Mouse (Mus musculus): Measurements from ENCODE around the gene Tpk1. TPM values are rescaled to one million over a fixed set of nuclear protein-coding genes. Genes with fewer than 3 reads are reported as not detected.
"Not testable (repeated sequence)": the region's sequence is repeated elsewhere in the genome, so short reads cannot be mapped to it uniquely, and the experiment has no call there.

Gene Tpk1
- polyA plus RNA-seq, 2 experiments from 2014 or later, result 9.4 to 12.1 TPM

- ATAC-seq, result no peak
Measured at GRCm38 (mm10) chr6:43518378-43518777, 147.7 kb downstream of the Tpk1 start.

GRCm38 (mm10) chr6:43517316-43517655, 148.8 kb downstream of the Tpk1 start:
- no peak for ATAC-seq

GRCm38 (mm10) chr6:43516593-43517315, 149.3 kb downstream of the Tpk1 start:
- no peak for ATAC-seq

- not testable (repeated sequence) for ATAC-seq
Measured at GRCm38 (mm10) chr6:43506686-43507385, 159.2 kb downstream of the Tpk1 start.

- ATAC-seq, result no peak
Measured at GRCm38 (mm10) chr6:43504609-43505230, 161.4 kb downstream of the Tpk1 start.

- no peak for ATAC-seq
Measured at GRCm38 (mm10) chr6:43492367-43492766, 173.7 kb downstream of the Tpk1 start.

GRCm38 (mm10) chr6:43486691-43487090, 179.4 kb downstream of the Tpk1 start:
- no peak for ATAC-seq

GRCm38 (mm10) chr6:43480687-43481086, 185.4 kb downstream of the Tpk1 start:
- ATAC-seq, result no peak

GRCm38 (mm10) chr6:43478810-43479209, 187.3 kb downstream of the Tpk1 start:
- no peak for ATAC-seq

GRCm38 (mm10) chr6:43476406-43476805, 189.7 kb downstream of the Tpk1 start:
- no peak for ATAC-seq

- no peak for ATAC-seq
Measured at GRCm38 (mm10) chr6:43475921-43476320, 190.2 kb downstream of the Tpk1 start.

GRCm38 (mm10) chr6:43471556-43471955, 194.5 kb downstream of the Tpk1 start:
- no peak for ATAC-seq

GRCm38 (mm10) chr6:43468821-43469594, 197.1 kb downstream of the Tpk1 start:
- no peak for ATAC-seq

GRCm38 (mm10) chr6:43462849-43463369, 203.2 kb downstream of the Tpk1 start:
- no peak for ATAC-seq

- ATAC-seq, result no peak
Measured at GRCm38 (mm10) chr6:43462189-43462848, 203.8 kb downstream of the Tpk1 start.

GRCm38 (mm10) chr6:43459082-43459481, 207.0 kb downstream of the Tpk1 start:
- ATAC-seq, result no peak

GRCm38 (mm10) chr6:43457989-43458388, 208.1 kb downstream of the Tpk1 start:
- no peak for ATAC-seq

GRCm38 (mm10) chr6:43449498-43449897, 216.6 kb downstream of the Tpk1 start:
- no peak for ATAC-seq

GRCm38 (mm10) chr6:43445856-43446255, 220.2 kb downstream of the Tpk1 start:
- ATAC-seq, result no peak

- no peak for ATAC-seq
Measured at GRCm38 (mm10) chr6:43442191-43442590, 223.9 kb downstream of the Tpk1 start.

GRCm38 (mm10) chr6:43435987-43436541, 230.0 kb downstream of the Tpk1 start:
- no peak for ATAC-seq

GRCm38 (mm10) chr6:43434365-43434764, 231.7 kb downstream of the Tpk1 start:
- ATAC-seq, result no peak

Data from CD4-positive, CD25-positive, alpha-beta regulatory T cell, adult 4 months (primary cell).